Mouse (Mus musculus): ENCODE data around the gene M1ap. TPM values are rescaled to one million over a fixed set of nuclear protein-coding genes. Genes with fewer than 3 reads are reported as not detected.

M1ap gene
- polyA plus RNA-seq, 1 experiment from 2014 or later: 0.31 TPM

- Histone ChIP-seq H3K9ac (no peak overlapping the region), H3K9me3 (no peaks in the 10 kb centered on the region), H3K4me3 (no peak overlapping the region), H3K27me3 (no peaks in the 10 kb centered on the region), H3K4me1 (peaks cover 2% of the 10 kb centered on the region; the same call in 1 of the 2 replicates), H3K4me2 (replicated peaks) (no peak overlapping the region), H3K27ac (no peak overlapping the region), H3K36me3 (no peaks in the 10 kb centered on the region)
- WGBS: 69% methylated on average over 6 of the region's 6 CpGs
- no peak for ATAC-seq (ENCODE audit: insufficient number of reproducible peaks, insufficient read depth, low FRiP score, low TSS enrichment)
Observed at GRCm38 (mm10) chr6:83043561-83043960, 96.9 kb downstream of the M1ap start.

- ATAC-seq (ENCODE audit: insufficient number of reproducible peaks, insufficient read depth, low FRiP score, low TSS enrichment): no peak
- Histone ChIP-seq H3K9ac (no peak overlapping the region), H3K4me3 (no peak overlapping the region), H3K27me3 (no peaks in the 10 kb centered on the region), H3K27ac (no peak overlapping the region), H3K4me1 (no peaks in the 10 kb centered on the region), H3K9me3 (no peaks in the 10 kb centered on the region), H3K4me2 (replicated peaks) (no peak overlapping the region), H3K36me3 (no peaks in the 10 kb centered on the region)
- WGBS: 91% methylated on average over 5 of the region's 5 CpGs
Observed at GRCm38 (mm10) chr6:83043993-83044392, 97.3 kb downstream of the M1ap start.

GRCm38 (mm10) chr6:83044742-83045141 is 98.0 kb downstream of the M1ap start:
- H3K27me3 ChIP-seq: no peaks in the 10 kb centered on the region
- H3K4me1 ChIP-seq: no peaks in the 10 kb centered on the region
- H3K27ac ChIP-seq: no peak overlapping the region
- H3K36me3 ChIP-seq: no peaks in the 10 kb centered on the region
- H3K4me3 ChIP-seq: no peak overlapping the region
- no peak for ATAC-seq (ENCODE audit: insufficient number of reproducible peaks, insufficient read depth, low FRiP score, low TSS enrichment)
- 76% methylated on average over 9 of the region's 9 CpGs for WGBS
- H3K4me2 ChIP-seq (replicated peaks): no peak overlapping the region
- no peak overlapping the region for H3K9ac ChIP-seq
- H3K9me3 ChIP-seq: no peaks in the 10 kb centered on the region

GRCm38 (mm10) chr6:83049367-83049766 is 102.7 kb downstream of the M1ap start:
- H3K9me3 ChIP-seq: no peaks in the 10 kb centered on the region
- no peak overlapping the region for H3K9ac ChIP-seq
- WGBS: 74% methylated on average over 10 of the region's 10 CpGs

GRCm38 (mm10) chr6:83053136-83053960 is 106.6 kb downstream of the M1ap start:
- WGBS: 2% methylated on average over 26 of the region's 26 CpGs
- H3K27me3 ChIP-seq: no peaks in the 10 kb centered on the region
- H3K36me3 ChIP-seq: peaks cover 28% of the 10 kb centered on the region
- H3K9ac ChIP-seq: peak overlapping the region; percentile 90
- no peaks in the 10 kb centered on the region for H3K9me3 ChIP-seq
- peak overlapping the region; percentile 91 for H3K27ac ChIP-seq
- H3K4me2 ChIP-seq (replicated peaks): peak overlapping the region; percentile 63
- H3K4me3 ChIP-seq: peak overlapping the region; percentile 100
- no peak for ATAC-seq (ENCODE audit: insufficient number of reproducible peaks, insufficient read depth, low FRiP score, low TSS enrichment)
- H3K4me1 ChIP-seq: peaks cover 26% of the 10 kb centered on the region

More at GRCm38 (mm10) chr6:83049367-83049766, 102.7 kb downstream of the M1ap start:
- no peak overlapping the region for H3K27ac ChIP-seq
- no peaks in the 10 kb centered on the region for H3K27me3 ChIP-seq
- no peak for ATAC-seq (ENCODE audit: insufficient number of reproducible peaks, insufficient read depth, low FRiP score, low TSS enrichment)
- H3K4me2 ChIP-seq (replicated peaks): no peak overlapping the region
- peaks cover 13% of the 10 kb centered on the region for H3K36me3 ChIP-seq
- peaks cover 16% of the 10 kb centered on the region for H3K4me1 ChIP-seq
- H3K4me3 ChIP-seq: no peak overlapping the region

GRCm38 (mm10) chr6:83054074-83054851 is 107.6 kb downstream of the M1ap start, which contains the start of gene Aup1:
Gene Aup1 (plus strand): TSS chr6:83054521.
- H3K4me3 ChIP-seq: peak within 1 kb of the TSS; percentile 100
- peak within 1 kb of the TSS; percentile 90 for H3K9ac ChIP-seq
- ATAC-seq (ENCODE audit: insufficient number of reproducible peaks, insufficient read depth, low FRiP score, low TSS enrichment): peak; percentile 94
- peaks cover 26% of the 10 kb centered on the region for H3K4me1 ChIP-seq
- WGBS: under 1% methylated on average over 63 of the region's 64 CpGs
- peak within 1 kb of the TSS; percentile 91 for H3K27ac ChIP-seq
- H3K4me2 ChIP-seq (replicated peaks): peak within 1 kb of the TSS; percentile 63
- H3K27me3 ChIP-seq: no peaks in the 10 kb centered on the region
- H3K36me3 ChIP-seq: peaks cover 28% of the 10 kb centered on the region
- H3K9me3 ChIP-seq: no peaks in the 10 kb centered on the region

- H3K9ac ChIP-seq: peak within 1 kb of the TSS; percentile 90
- H3K4me2 ChIP-seq (replicated peaks): peak within 1 kb of the TSS; percentile 63
- H3K27me3 ChIP-seq: no peaks in the 10 kb centered on the region
- WGBS: under 1% methylated on average over 50 of the region's 50 CpGs
- H3K27ac ChIP-seq: peak within 1 kb of the TSS; percentile 91
- peaks cover 28% of the 10 kb centered on the region for H3K36me3 ChIP-seq
- peaks cover 26% of the 10 kb centered on the region for H3K4me1 ChIP-seq
- H3K9me3 ChIP-seq: no peaks in the 10 kb centered on the region
- peak; percentile 16 for ATAC-seq (ENCODE audit: insufficient number of reproducible peaks, insufficient read depth, low FRiP score, low TSS enrichment)
- peak within 1 kb of the TSS; percentile 100 for H3K4me3 ChIP-seq
Observed at GRCm38 (mm10) chr6:83054871-83055431, 108.2 kb downstream of the M1ap start, which contains the start of gene Htra2. Gene Htra2 (minus strand): TSS chr6:83055273.

- peaks cover 14% of the 10 kb centered on the region for H3K36me3 ChIP-seq
- peaks cover 17% of the 10 kb centered on the region for H3K4me1 ChIP-seq
- ATAC-seq (ENCODE audit: insufficient number of reproducible peaks, insufficient read depth, low FRiP score, low TSS enrichment): no peak
- H3K9ac ChIP-seq: no peak within 1 kb of the TSS
- no peak within 1 kb of the TSS for H3K4me2 ChIP-seq (replicated peaks)
- H3K4me3 ChIP-seq: no peak within 1 kb of the TSS
- WGBS: 35% methylated on average over 3 of the region's 3 CpGs
- no peaks in the 10 kb centered on the region for H3K9me3 ChIP-seq
- peaks cover 21% of the 10 kb centered on the region for H3K27me3 ChIP-seq
- no peak within 1 kb of the TSS for H3K27ac ChIP-seq
Observed at GRCm38 (mm10) chr6:83057790-83058189, 111.1 kb downstream of the M1ap start, which contains the start of gene Dqx1. Gene Dqx1 (plus strand): TSS chr6:83057844.

GRCm38 (mm10) chr6:83058725-83059124 is 112.0 kb downstream of the M1ap start:
- H3K27me3 ChIP-seq: peaks cover 30% of the 10 kb centered on the region

GRCm38 (mm10) chr6:83065995-83066394 is 119.3 kb downstream of the M1ap start:
- Histone ChIP-seq H3K4me3 (no peak overlapping the region), H3K4me2 (replicated peaks) (no peak overlapping the region), H3K27me3 (peaks cover 97% of the 10 kb centered on the region), H3K9ac (no peak overlapping the region), H3K36me3 (no peaks in the 10 kb centered on the region), H3K9me3 (no peaks in the 10 kb centered on the region), H3K27ac (no peak overlapping the region), H3K4me1 (0 out of 2 replicates have a peak, but pooled peaks cover 6% of the 10 kb centered on the region)
- 45% methylated on average over 8 of the region's 8 CpGs for WGBS
- no peak for ATAC-seq (ENCODE audit: insufficient number of reproducible peaks, insufficient read depth, low FRiP score, low TSS enrichment)

More at GRCm38 (mm10) chr6:83058725-83059124, 112.0 kb downstream of the M1ap start:
- Histone ChIP-seq H3K9me3 (no peaks in the 10 kb centered on the region), H3K4me3 (no peak overlapping the region), H3K36me3 (peaks cover 14% of the 10 kb centered on the region), H3K27ac (no peak overlapping the region), H3K9ac (no peak overlapping the region), H3K4me2 (replicated peaks) (no peak overlapping the region), H3K4me1 (peaks cover 10% of the 10 kb centered on the region)
- ATAC-seq (ENCODE audit: insufficient number of reproducible peaks, insufficient read depth, low FRiP score, low TSS enrichment): no peak
- 84% methylated on average over 2 of the region's 2 CpGs for WGBS

GRCm38 (mm10) chr6:83066441-83066840 is 119.7 kb downstream of the M1ap start:
- ATAC-seq (ENCODE audit: insufficient number of reproducible peaks, insufficient read depth, low FRiP score, low TSS enrichment): no peak
- WGBS: 27% methylated on average over 6 of the region's 6 CpGs
- Histone ChIP-seq H3K9me3 (no peaks in the 10 kb centered on the region), H3K4me2 (replicated peaks) (no peak overlapping the region), H3K27me3 (peaks cover 97% of the 10 kb centered on the region), H3K9ac (no peak overlapping the region), H3K4me3 (no peak overlapping the region), H3K36me3 (no peaks in the 10 kb centered on the region), H3K4me1 (0 out of 2 replicates have a peak, but pooled peaks cover 6% of the 10 kb centered on the region), H3K27ac (no peak overlapping the region)

Data from embryonic facial prominence, embryonic 12.5 days (tissue).